Mouse (Mus musculus) cerebellum, adult 9-10 months (tissue): ENCODE measurements around the gene Lyzl4.
A peak's percentile ranks its signal among the peaks of the same experiment; 100 is the strongest.

Experiments
- DNase-seq: peaks from one replicate; pipeline ENCODE4 v3.0.0; 2022

Lyzl4 gene

DNA sequence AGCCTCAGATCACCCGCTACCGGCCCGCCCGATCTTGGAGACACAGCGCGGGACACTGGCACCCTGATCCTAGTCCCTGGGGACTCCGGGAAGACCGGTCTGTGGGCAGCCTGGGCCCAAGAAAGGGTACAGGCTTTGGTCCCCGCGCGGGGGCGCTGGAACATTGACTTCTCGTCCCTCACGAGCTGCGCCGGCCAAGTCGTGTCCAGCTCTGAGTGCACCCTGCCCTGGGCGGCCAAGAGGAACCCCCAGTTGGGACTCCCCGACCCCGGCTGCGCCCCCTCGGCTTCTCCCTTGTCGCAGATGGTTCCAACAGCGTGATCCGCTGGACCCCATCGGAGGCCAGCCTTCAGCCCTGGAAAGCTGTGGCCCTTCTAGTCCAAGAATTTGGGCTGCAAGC lies at the start of gene Lyzl4:
Lyzl4 (minus strand) TSS at position 96 of the 400 bp plus-strand sequence.
- peak; percentile 83 for DNase-seq

DNA sequence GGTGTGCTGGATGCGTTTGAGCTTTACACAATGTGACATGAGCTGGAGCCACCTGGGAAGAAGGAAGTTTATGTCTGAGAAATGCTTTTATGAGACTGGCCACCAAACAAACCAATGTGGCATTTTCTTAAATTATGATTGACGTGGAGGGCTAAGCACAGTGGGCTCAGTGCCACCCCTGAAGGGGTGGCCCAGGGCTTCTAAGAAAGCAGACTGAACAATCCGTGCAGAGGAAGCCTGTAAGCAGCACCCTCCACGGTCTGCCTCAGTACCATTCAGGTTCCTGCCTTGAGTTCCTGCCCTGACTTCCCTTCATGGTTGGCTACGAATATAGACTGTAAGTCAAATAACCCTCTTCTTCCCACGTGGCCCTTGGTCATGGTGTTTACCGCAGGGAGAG lies 48.8 kb upstream of the Lyzl4 start:
- no peak for DNase-seq

DNA sequence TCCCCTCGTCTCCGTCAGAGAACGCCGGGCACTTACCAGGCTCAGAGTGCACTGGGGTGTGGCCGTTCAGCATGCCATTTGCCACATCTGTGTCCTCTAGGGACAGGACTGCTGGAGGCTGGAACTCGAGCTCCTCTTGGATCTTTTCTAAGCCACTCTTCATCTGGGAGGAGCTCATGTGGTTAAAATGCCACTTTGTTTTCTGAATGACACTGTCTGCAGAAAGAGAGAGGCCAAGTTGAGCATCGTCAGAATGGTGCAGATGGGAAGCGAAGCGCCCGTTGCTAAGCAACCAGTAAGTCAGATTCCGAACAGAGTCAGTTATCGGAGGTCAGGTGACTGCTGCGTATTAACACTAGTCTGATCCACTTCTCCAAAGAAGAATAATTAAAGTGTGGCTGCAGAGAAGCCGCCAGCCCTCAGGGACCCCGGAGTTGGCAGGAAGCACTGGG lies 48.3 kb upstream of the Lyzl4 start:
- DNase-seq = no peak

DNA sequence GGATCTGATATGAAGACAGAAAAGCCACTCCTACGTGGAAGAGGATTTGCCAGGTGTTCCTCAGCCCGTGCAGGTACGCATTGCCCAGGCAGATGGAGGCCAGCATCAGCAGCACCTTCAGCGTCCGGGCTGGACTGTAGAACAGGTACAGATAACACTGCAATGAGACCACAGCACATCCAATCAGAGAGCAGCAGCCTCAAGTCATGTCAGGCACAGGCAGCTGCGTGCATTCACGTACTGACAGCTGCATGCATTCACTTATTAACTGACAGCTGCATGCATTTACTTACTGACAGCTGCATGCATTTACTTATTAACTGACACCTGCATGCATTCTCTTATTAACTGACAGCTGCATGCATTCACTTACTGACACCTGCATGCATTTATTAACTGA lies 42.8 kb upstream of the Lyzl4 start:
- DNase-seq = no peak

DNA sequence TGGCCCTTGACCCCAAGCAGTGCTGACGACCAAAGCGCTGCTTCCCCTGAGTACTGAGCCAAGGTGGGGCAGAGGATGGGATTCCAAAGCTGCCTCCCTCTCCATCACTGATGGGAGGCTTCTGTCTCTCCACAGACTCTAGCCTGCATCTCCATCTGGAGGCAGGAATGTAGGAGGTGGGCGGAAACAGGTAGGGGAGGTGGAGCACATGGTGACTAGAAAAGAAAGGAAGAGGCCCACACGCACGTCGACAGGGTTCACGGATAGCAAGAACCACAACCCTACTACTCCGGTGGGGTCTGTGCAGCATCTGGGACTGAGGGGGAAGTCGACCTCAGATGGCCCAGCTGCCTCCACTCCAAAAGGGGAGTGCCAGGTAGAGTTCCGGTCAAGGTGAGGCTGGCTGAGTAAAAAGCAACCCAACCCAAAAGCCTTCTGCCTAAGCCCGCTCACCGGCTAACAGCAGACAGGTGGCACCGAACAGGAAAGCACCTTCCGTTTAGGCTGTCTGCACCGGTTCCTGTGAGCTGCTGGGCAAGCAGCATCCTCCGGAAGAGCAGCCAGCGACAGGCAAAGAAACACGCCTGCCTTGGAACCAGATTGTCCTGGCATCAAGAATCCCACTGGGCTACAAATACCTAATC lies 40.3 kb upstream of the Lyzl4 start:
- no peak for DNase-seq

DNA sequence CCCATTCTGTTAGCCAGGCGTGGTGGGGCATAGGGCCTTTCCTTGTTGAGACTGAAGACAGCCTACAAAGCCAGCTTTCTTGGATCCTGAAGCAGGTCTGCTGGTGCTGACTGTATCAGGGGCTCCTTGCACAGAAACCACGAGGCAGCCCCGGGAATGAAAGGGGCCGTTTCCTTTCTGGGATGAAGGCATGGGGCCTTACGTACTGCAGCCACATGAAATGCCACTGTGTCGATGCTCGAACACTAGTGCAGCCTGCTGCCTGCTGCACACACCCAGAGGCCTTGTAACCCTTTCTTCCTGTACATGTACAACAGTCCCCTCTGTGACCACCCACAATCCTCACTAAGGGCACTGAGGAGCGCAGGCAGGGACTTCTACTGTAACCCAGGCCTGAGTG lies 39.3 kb upstream of the Lyzl4 start:
- DNase-seq = no peak

DNA sequence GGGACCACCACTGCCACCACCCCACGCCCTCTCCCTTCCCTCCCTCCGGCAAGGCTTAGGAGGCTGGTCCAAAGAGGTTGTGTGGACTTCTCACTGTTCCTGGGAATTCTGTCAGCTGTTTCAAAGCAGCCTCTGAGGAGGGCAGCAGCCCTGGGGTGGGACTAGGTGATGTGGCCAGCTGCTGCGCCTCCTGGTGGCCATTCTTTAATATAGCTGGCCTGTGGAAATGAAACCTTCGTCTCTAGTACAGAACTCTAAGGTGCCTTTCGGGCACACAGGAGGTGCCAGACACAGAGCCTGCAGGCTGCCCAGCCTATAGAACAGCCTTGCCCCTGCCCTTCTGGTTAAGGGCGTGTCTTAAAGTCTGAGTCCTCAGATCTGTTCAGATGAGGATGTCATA lies 37.7 kb upstream of the Lyzl4 start:
- peak; percentile 47 for DNase-seq

DNA sequence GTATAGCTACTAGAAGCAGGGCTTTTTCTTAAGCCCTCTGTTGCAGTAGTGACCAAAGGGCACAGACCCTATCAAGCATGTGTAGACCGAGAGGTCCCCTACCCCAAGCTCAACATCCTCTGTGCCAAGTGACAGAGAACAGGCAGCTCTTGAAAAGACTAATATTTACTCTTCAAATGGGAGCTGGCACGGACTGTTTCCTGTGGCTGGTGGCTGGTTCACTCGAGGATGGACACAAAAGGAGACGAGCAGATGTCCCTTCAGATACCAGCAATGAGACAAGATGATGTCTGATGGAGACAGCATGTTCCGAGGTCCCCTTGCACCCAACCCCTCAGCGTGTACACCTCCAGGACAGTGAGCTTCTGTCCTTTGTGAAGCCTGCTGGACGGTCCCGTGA lies 35.6 kb upstream of the Lyzl4 start:
- no peak for DNase-seq

DNA sequence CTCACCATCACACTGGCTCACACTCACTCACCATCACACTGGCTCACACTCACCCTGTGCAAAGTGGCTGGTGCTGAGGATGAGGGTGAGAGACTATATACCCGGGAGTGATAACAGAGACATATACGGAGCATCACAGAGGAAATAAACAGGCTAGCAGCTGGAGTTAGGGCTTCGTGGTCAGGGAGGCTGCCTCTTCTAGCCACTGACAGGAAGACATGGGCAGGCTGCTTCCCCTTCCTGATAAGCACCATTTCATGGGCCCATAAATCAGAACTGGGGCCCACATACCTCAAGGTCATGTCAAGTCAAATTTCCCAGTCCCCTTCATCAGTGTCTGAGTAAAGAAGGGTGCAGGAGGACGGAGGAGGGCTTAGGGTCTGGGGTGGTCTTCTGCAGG lies 35.2 kb upstream of the Lyzl4 start:
- no peak for DNase-seq

DNA sequence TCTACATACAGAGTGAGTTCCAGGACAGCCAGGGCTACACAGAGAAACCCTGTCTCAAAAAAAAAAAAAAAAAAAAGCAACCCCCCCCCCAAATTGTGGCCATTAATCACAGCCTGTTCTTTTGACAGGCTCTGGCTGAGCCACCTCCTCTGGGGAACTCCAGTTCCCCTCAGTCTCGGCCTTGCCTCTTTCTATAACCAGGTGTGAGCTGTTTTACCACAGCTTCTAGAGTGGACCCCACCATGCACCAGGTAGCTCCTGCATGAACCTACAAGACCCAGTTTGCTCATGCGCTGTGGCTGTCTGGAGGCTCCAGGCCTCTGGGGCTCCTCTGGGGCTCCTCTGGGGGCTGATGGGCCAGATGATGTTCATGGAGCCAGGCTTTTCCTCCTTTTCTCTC lies 33.7 kb upstream of the Lyzl4 start:
- no peak for DNase-seq

DNA sequence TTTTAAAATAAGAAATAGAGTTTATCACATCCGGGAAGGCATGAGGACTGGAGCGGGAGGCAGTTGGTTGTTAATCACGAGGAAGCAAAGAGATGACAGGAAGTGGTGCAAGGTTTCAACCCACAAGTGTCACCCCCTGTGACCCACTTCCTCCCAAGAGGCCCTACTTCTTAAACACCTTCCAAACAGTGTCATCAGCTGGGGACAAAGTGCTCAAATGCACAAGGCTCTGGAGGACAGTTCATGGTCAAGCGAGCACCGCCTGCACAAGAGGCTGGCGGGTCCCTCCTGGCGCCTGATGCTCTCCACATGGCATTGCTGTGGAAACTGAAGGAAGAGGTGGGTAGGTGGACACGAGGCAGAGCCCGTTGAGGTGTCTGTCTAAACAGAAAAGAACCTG lies 33.1 kb upstream of the Lyzl4 start:
- no peak for DNase-seq

DNA sequence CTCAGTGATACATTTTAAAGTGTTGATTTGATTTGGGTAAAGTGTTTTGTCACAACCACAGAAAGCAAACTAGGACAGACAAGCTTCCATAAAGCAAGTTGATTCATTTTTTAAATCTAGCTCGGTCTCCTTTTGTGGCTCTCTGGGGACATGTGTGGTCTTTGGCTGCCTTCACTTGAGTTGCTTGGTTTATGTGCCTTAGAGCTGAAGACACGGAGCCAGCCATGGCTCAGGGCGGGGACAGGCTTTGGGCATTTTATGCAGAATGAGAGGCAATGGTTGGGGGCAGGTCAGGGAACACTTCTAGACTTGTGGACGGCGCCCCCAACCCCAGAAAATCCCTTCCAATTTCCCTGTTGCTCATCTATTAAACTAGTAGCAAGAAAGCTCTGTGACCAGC lies 31.8 kb upstream of the Lyzl4 start:
- DNase-seq = no peak

DNA sequence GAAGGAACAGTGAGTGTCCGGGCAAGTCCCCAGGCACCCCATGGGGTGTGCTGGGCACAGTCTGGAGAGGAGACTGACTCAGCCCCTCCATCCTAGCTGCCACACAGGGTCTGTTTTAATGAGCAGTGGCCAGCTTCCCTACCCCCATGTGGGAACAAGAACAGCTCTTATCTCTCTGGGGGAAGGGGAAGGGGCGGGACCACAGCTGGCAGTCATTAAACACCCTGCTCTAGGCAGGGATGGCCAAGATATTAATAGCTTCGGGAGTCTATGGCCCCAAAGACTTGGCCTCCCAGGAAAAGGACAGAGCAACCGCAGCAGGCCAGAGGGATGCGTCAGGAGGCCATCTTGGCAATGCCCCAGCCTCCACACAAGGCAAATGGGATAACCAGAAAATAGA lies 30.4 kb upstream of the Lyzl4 start:
- no peak for DNase-seq

DNA sequence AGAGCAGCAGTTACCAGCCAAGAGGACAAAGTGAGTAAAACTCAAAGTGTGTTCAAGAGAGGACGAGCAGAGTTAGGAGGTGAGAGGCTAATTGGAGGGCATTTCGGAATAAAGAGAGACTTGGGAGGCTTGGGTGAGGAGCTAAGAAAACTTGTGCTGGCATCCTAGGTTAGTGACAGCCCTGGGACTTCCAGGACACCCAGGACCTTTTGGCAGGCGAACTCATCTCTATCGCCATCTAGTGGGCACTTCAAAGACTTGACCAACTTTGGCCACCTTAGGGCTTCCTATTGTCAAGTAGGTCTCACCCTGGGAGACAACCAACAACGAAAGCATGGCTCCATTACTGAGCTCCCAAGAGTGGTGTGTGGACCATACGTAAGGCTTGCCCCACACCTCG lies 29.4 kb upstream of the Lyzl4 start:
- peak; percentile 75 for DNase-seq

DNA sequence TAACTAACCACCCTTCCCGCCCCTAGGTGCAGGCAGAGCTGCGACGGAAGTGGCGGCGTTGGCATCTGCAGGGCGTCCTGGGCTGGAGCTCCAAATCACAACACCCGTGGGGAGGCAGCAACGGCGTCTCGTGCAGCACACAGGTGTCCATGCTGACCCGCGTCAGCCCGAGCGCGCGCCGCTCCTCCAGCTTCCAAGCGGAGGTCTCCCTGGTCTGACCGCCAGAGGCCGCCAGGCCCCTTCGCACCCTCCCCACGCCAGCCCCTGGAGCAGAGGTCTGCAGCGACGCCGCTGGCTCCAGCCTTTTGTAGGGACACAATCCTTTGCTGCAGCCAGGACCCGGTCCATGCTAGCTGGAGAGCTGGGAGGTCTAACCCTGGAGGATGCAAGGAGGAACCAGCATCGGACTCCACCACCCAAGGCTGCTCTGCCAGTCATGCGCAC lies 27.5 kb upstream of the Lyzl4 start:
- DNase-seq = no peak

DNA sequence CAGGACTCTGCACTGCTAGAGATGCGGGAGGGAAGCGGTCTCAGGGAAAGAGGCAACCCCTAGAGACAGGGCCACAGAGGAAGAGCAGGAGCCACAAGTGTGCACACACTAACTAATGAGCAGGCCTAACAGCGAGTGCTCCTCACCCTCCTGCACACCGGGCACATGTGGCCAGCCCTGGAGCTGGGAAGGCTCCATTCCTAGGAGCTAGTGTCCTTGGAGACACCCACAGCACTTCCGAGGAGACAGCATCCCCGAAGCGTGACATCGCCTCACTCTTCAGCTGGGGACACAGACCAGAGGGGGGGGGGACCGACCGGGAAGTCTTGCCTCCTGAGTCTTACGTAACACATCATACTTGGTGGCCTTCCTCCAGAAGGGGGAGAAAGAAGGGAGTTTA lies 25.9 kb upstream of the Lyzl4 start:
- no peak for DNase-seq

DNA sequence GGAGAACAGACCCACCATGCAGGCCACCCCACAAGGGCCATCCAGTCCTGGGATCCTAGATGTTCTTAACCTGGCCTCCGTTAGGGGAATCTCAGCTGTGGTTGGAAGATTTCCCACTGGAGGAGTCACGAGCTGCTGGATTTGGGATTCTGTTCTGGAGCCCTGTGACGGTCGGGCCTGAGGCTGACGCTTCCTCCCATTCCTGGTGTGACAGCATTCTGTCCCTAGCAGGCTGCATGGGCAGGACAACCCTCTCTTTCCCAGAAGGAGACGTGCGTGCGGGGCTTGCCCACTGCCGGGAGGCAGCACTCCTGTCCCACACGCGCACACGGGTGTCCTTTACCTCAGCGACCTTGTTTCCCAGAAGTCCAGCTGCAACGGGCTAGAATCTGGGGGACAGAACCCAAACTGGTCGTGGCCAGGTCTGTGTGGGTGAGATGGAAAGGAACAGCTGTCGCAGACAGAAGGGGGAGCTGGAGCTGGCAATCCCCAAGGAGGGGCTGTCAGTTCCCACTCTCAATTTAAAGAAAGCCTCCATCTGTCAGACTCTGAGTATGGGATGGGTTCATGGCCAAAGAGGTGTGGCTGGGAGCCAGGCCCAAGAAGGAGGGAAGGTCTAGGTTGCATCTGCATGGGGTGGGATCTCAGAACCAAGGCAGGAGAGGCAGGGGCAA lies 25.2 kb upstream of the Lyzl4 start:
- DNase-seq = no peak

DNA sequence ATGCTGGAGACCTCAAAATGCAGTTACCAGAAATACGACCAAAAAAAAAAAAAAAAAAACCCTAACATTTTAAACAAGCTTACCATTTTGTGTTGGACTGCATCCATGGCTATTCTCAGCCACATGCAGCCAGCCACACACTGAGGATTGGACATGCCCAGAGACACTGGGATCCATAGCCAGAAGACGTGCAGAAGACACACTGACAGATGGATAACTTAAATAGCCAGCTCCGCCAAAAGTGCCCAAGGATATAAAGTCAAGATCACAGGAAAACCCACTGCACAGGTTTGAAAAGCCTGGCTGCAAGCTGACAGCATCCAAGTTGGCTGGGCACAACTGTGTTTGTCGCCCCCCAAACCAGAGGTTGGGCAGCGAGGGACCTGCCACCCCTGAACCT lies 22.2 kb upstream of the Lyzl4 start:
- no peak for DNase-seq

DNA sequence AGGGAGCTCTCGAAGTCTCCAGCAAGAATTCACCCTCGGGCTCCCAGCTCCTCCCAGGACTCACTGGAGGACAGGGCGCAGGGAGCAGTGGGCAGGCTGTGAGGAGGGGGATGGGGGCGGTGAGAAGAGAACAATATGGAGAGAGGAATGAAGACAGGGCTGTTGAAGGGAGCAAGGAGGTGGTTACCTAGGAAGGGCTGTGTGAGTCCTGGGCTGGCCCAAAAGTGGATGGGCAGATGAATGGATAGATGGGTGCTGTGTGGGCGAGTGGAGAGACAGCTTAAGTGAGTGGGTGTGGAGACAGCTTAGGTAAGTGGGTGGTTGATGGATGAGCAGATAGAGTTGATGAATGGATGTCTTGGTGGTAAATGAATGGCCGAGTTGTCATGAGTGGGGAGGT lies 21.6 kb upstream of the Lyzl4 start:
- no peak for DNase-seq

DNA sequence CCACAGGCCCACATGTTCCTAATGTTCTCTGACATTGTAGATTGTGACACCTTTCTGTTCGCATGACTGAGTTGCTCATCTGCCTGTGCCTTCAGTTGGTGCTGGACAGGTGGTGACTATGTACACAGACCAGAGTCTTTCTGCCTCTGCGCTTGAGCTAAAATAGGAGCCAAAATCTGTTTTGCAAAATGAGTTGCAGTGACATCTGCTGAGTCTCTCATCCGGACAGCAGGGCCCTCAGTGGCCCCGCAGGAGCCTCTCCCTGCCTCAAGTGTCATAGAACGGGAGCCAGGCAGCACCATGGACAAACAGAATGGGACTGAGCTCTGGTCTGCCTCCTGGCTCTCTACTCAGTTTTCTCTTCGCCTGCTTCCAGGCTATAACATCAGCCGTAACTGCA lies 17.9 kb upstream of the Lyzl4 start:
- peak; percentile 26 for DNase-seq

DNA sequence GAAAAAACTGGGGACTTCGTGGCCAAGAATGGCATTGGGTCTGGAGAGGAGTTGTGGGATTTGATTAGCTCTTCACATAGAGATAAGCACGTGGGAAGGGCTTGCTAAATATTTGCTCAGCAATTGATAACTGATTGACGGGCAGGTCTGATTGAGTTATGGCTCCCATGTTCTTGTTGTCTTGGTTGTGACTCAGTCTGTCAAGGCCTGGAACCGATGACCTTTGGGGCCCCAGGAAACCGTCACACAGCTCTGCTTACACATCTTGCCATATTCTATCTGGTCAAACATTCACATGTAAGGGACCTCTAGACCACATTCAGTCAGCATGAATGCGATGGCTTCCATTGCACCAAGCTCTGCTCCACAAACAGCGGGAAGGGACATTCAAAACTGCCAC lies 16.4 kb upstream of the Lyzl4 start:
- DNase-seq = no peak

DNA sequence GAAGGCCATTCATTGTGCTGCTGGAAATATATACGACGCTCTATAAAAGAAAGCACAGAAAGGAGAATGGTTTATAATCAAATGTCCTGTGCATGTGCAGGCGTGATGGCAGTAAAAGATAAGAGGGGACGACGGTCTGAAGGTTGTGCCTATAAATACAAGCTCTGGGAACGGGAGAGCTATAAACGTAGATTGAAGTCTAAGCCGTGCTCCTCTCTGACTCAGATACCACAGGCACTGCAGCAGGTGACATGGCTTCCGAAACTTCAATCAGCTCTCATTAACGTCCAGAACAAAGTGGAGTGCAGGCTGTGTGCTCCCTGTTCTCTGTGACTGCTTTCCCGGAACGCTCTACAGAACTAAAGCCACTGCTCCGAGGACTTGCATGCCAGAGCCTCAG lies 15.2 kb upstream of the Lyzl4 start:
- no peak for DNase-seq

DNA sequence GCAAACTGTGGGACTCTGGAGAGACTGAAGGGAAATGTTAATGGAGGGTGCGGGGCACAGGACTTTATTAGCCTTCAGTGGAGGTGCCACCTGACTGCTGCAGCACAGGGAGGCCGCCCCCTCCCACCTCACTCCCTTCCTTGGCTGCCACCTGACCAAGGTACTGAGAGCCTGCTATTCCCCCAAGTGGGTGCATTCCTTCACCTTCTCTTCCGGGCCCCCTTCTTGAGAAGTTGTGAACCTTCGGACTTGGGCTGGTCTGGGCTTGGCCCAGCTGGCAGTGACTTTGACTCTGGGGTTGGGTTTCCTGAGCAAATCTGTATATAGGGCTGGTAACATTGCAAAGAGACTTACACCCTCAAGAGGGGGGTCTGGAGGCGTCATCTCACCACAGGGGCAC lies 14.4 kb upstream of the Lyzl4 start:
- DNase-seq = no peak

DNA sequence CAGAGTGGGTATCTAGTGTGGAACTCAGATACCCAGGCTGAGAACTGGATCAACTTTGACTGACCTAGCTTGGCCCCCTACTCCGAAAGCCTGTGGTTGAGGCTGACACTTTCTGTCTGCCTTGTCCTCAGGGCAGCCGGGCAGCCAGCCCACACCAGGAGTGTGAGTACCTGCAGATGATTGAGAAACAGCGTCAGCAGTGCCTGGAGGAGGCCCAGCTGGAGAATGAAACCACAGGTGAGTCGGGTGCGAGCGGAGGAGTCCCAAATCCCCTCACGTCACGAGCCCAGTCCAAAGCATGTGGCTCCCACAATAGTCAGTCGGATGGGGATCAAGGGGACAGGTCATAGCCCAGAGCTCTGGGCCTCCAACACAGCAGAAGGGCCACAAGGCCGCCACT lies 11.8 kb upstream of the Lyzl4 start:
- no peak for DNase-seq

DNA sequence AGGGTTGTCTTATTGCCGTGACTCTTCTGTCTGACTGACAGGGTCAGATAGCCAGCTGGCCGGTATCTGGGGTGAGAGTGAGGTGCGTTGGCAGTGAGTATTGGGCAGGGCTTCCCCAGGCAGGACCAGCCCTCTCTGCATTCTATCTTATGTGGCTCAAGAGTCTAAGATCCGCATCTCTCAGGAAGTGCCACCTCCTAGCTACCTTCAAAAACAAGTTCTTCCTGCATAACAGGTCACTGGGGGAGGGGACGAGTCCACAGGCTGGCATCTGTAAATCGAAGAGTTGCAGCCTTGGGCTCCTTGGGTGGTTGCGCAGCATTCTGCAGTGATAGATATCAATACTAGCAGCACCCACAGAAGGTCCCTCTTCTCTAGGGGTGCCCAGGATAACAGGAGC lies 5.1 kb upstream of the Lyzl4 start:
- no peak for DNase-seq
